Mouse (Mus musculus) heart, adult 2 months (tissue): ENCODE measurements around the gene AF067063.
A peak's percentile ranks its signal among the peaks of the same experiment; 100 is the strongest.
"Not testable (repeated sequence)": the region's sequence is repeated elsewhere in the genome, so short reads cannot be mapped to it uniquely, and the experiment has no call there.

Experiments
- CTCF ChIP-seq: fragments of 200-600 bp; IDR thresholded peaks from 2 replicates; pipeline ENCODE4 v1.8.1; 2022; ENCODE audit warnings: antibody characterized with exemption, mild to moderate bottlenecking, moderate library complexity
- EP300 ChIP-seq: fragments of 200-500 bp; IDR thresholded peaks from 2 replicates; pipeline ENCODE4 v1.6.1; 2011; ENCODE audit warnings: low read depth, low read length, control low read depth; ENCODE audit not compliant: insufficient read depth

DNA sequence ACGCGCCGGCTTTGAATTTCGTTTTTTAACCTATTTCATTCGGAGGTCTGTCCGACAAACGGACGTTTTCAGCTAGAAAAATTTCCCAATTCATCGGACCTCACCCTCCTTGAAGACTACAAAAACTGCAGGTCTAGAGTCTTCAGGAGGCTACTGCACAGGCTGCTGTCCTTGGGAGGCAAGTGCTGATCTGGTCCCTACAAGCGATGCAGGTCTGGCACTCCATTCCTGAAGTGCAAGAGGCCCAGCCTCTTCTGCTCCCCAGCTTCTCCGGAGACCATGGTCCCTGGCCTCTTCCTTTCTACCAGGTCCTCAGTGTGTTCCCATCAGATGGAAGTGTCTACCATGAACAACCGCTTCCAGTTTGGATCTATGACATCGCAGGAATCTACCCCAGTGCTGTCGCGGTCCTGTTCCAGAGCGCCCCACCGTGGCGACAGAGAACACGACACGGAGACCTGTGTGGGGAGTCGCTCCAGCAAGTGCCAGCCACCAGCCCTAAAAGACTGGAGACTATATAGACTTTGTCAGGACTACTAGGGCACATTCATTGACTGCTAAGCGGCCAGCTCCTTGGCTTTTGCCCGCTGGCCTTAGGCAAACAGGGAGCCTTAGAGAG is 7.8 kb upstream of the AF067063 start:
- peak; percentile 36 for TF ChIP-seq CTCF
- TF ChIP-seq EP300, result not testable (repeated sequence)
